Comparison of ENCODE assay signal across 22 mouse cellular contexts in genomic region chr5:43910006-43910405, GRCm38 (mm10). TPM values are rescaled to one million over a fixed set of nuclear protein-coding genes. Genes with fewer than 3 reads are reported as not detected.
"Had no signal": no experiment of that assay in that cellular context is flagged by ENCODE, and none has a peak within 500 bp of the region (broad histone marks: within the 10 kb centered on the region; RNA-seq: fewer than 3 reads in every experiment).

No protein-coding gene starts in this region.

- H3K9me3 ChIP-seq: lung, embryonic 15.5 days; neural tube, embryonic 12.5 days; neural tube, embryonic 15.5 days; stomach, embryonic 15.5 days had no signal

- H3K27ac ChIP-seq: kidney, postnatal 0 days; left cerebral cortex, adult 2 months; liver, embryonic 14.5 days; lung, embryonic 15.5 days; neural tube, embryonic 12.5 days; neural tube, embryonic 15.5 days; stomach, embryonic 15.5 days had no signal

- H3K27me3 ChIP-seq: lung, embryonic 15.5 days; neural tube, embryonic 12.5 days; neural tube, embryonic 15.5 days; stomach, embryonic 15.5 days had no signal

- H3K4me3 ChIP-seq: left cerebral cortex, adult 2 months; lung, embryonic 15.5 days; neural tube, embryonic 12.5 days; neural tube, embryonic 15.5 days; stomach, embryonic 15.5 days had no signal

- DNase-seq: layer of hippocampus, postnatal 36 days; lung, adult 18-20 months; lung, postnatal 10 days; lung, postnatal 36 days; midbrain, embryonic 14.5 days; right cerebral cortex, adult 18-20 months; right cerebral cortex, postnatal 14 days; right cerebral cortex, postnatal 4 days; spleen, adult 18-20 months; thymus, adult 18-20 months; thymus, postnatal 36 days had no signal

- H3K4me1 ChIP-seq: lung, embryonic 15.5 days; neural tube, embryonic 12.5 days; neural tube, embryonic 15.5 days; stomach, embryonic 15.5 days had no signal

- H3K36me3 ChIP-seq: lung, embryonic 15.5 days; neural tube, embryonic 12.5 days; neural tube, embryonic 15.5 days; stomach, embryonic 15.5 days had no signal

- H3K9ac ChIP-seq: liver, embryonic 14.5 days; lung, embryonic 15.5 days; neural tube, embryonic 12.5 days; neural tube, embryonic 15.5 days; stomach, embryonic 15.5 days had no signal

- H3K4me2 ChIP-seq: liver, embryonic 11.5 days; lung, embryonic 15.5 days; midbrain, embryonic 11.5 days; neural tube, embryonic 12.5 days; neural tube, embryonic 15.5 days; stomach, embryonic 15.5 days had no signal

- ATAC-seq: hindbrain, embryonic 16.5 days had no signal

RNA-seq across cellular contexts. Expression of gene Gm7879, which starts 2.9 kb away (rescaled TPM):
- total RNA-seq: midbrain, postnatal 0 days had no signal
- polyA plus RNA-seq: hindbrain, embryonic 16.5 days; kidney, postnatal 0 days; liver, embryonic 11.5 days; lung, embryonic 15.5 days; midbrain, embryonic 11.5 days; midbrain, embryonic 14.5 days; neural tube, embryonic 12.5 days had no signal
